Mouse (Mus musculus) lung, adult 2 months (tissue): ENCODE results near the gene Ldb2.

Experiments
- CTCF ChIP-seq: fragments of 200-500 bp; IDR thresholded peaks from 2 replicates; pipeline ENCODE4 v1.5.1; 2011; ENCODE audit warnings: mild to moderate bottlenecking, low read length, control low read depth; ENCODE audit not compliant: insufficient read depth
- POLR2A ChIP-seq: fragments of 200-500 bp; IDR thresholded peaks from 2 replicates; pipeline ENCODE4 v1.6.1; 2011; ENCODE audit warnings: low read depth, mild to moderate bottlenecking, control low read depth, low read length, borderline replicate concordance; ENCODE audit errors: extremely low read depth

DNA sequence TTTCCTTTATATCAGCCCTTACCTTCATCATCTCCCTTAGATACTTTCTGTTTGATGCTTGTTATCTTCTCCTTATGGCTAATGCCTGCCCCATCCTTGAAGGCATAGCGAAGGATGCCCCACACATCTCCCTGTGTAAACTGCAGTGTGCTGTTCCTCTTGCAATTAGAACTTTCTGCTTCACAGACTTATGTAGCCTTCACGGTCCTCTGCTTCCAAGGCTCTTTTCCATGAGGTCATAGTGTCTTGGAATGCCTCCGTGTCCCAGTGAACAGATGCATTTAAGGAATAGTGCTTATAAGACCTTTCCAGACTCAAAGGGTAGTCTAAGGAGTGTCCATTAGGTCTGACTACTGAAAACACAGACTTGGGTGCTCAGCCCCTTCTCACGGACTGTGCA is 318.1 kb downstream of the Ldb2 start:
- TF ChIP-seq CTCF (no peak), POLR2A (no peak)
